Mouse (Mus musculus) fat pad, adult 2 months (tissue): ENCODE measurements around the gene BC067074.
"Not testable (repeated sequence)": the region's sequence is repeated elsewhere in the genome, so short reads cannot be mapped to it uniquely, and the experiment has no call there.

Experiments used
- DNase-seq: peaks from one replicate; pipeline ENCODE4 v3.0.0-alpha.2; 2011; ENCODE audit warnings: low read depth, low spot score; ENCODE audit errors: extremely low read depth

BC067074 gene

DNA sequence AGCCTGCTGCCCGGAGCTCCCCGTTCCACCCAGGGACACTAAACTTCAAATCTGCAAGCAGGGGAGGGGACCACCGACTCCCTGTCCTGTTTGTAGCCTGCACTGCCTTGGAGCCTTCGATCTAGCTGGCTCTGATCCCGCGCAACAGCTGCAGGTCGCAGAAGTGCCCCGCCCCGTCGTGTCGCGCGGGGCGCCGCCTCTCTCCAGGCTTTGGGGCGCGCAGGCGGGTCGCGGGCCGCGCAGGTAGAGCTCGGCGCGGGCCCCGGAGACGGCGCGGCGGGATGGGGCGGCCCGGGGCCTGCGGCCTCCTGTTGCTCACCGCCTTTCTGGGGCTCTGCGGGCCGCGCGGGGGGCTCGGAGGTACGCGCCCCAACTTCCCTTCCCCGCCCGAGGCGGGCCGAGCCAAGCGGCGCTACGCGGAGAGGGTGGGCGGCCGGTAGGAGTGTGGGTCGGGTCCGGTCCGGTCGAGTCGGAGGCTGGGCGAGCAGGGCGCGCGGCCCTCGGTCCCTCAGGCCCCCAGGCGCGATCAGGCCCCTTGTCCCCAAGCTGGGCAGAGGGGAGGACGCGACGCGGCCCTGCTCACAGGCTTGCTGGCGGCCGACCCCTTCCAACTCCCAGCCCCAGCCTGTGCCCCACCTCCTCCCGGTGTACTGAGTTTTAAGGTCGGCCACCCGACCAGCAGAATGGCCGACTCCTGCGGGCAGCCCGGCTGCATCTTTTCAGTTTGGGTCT, at the start of gene BC067074:
Gene BC067074 (plus strand): TSS at position 185 of the 732 bp plus-strand sequence.
- no peak for DNase-seq

DNA sequence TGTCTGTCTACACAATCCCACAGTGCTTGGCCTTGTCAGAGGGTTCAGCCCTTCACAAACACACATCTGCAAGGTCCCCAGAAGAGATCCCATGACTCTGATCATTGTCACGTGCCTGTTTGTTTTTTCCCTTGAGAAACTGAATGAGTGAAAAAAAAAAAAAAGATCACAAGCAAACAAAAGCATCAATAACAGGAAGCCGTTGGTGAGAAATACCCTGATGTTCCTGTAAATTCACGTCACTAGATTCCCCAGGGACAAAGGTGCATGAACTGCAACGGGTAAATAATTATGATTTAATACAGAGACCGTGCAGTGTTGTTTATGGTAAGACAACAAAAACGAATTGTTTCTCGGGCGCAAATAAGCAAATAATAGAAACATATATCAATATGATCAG, 47.9 kb upstream of the BC067074 start:
- no peak for DNase-seq

DNA sequence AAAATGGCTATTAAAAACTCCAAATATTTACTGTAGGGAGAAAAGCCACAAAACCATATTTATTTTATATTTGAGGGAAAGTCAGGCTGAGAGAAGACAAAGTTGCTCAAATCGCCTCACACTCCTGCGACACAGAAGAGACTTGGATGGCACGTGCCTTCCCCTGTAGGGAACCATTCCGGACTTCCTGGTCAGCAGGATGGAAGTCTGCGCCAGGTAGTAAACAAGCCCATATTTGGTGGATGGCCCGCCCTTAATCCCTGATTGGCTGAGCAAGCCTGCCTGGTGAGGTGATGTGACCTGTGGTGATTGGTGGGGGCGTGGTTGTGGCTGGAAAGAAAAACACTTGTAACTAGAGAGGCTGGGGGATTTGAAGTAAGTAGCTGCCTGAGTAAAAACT, 40.4 kb upstream of the BC067074 start:
- DNase-seq: not testable (repeated sequence)

DNA sequence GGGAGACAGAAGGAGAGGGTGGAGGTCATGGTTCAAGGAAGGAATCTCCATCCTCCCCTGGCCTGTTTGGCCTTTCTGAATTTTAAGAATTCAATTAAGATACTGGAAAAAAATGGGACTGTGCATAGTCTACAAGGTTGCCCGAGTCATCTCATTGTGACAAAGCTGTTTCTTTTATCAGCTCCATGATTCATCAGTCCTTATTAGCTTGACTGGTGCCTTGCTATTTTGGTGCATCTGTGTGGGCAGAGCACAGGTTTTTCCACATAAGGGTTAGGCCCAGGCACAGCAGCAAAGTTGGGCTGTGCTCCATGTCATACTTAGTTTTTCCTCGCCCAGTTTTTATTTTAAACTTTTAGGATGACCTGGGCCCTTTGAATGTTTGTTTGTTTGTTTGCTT, 36.2 kb upstream of the BC067074 start:
- DNase-seq: no peak

DNA sequence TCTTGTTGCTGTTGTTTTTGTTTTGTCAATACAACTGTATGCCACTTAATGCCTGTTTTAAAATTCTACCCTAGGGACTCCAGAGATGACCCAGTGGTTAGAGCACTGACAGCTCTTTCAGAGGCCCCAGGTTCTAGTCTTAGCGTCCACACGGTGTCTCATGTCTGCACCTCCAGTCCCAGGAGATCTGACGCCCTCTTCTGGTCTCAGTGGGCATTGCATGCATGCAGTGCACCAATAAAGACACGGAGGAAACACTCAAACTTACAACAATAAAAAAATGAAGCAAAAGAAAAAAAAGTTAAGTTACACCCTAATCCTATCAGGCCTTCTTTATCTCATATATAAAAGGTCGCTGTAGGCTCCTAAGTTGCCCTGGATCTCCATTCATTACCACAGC, 35.8 kb upstream of the BC067074 start:
- no peak for DNase-seq

DNA sequence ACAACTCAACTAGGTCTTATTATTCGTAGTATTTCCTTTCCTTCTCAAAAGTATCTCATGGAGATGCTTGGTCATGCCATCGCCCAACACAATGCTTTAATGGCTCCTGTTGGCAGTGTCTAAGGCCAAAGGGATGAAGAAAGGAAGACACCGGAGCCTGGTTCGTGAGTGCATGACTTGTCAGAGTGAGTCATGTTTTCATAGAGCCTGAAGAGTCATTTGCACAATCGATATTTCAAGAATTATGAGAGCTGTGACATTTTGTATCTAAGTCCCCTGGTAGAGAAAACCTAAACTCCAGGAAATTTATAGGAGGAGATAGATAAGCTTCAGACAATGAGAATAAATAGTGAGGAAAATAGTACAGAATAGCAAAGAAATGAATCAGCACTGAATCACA, 33.7 kb upstream of the BC067074 start:
- DNase-seq: no peak

DNA sequence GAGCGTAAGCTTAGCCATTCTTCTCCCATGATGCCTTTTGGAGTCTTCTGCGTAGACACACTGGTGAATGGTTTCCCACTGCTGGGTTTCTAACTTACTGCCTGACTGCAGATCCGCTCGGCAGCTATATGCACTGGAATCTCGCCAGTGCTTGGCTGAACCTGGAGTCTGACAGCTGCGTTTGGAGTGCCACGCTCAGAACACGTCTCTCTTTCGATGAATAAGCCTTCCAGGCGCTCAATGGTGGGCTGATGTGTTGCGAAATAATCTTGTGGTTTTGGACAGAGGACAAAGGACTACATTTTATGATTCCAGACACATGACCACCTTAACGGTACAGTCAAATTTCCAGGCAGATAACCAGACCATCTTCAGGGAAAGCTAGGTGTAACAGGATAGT, 30.1 kb upstream of the BC067074 start:
- no peak for DNase-seq

DNA sequence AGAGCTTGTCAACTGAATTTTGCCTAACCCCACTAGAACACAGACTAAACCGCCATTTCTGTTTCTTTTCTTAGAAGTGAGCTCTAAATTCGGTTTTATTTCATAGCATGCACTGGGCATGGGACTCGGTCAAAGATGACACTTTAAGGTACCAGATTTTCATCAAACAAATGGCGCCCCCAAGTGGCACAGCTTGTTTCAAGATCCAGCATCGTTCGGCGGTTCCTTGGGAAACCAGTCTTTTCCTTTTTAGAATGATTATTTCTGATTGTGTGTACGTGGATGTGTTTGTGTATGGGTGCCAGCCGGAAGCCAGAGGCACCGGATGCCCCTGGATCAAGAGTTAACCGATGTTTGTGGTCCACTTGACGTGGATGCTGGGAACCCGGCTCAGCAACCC, 27.7 kb upstream of the BC067074 start:
- DNase-seq: no peak

DNA sequence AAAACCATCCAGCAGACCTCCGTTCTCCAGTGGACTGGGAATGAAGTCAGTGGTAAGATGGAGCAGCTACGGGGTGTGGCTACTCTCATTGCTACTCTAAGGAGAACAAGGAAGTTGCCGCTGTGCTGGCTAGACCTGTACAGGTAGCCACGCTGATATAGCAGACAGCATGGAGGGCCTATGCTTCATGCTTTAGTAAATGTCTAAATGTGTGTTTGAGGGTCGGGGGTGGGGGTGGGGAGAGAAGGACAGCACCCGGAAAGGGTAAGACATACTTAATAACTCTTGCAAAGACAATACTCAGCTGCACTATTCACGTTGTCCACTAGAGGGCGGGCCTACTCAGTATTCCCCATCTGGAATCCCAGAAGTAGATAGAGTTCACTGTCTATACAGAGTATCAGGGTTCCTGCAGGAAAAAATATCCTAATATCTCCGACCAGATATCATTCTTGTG, 26.4 kb upstream of the BC067074 start:
- no peak for DNase-seq

DNA sequence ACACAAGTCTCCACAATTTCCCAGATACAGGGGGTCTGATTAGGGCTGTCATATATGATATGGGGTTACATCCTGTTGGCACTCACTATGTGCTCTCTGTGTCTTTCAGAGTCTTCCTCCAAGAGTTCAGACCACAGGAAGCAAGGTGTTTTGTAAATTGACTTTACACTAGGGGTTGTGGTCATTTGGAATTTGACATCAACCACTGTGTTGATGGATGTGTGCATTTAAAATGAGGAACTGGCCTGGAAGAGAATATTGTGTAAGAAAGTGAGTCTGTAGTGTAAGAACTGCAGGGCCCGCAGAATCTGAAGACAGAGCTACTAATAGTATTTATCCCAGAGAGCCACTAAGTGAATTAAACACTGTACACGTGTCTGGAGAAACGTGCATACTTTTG, 25.8 kb upstream of the BC067074 start:
- DNase-seq: no peak

DNA sequence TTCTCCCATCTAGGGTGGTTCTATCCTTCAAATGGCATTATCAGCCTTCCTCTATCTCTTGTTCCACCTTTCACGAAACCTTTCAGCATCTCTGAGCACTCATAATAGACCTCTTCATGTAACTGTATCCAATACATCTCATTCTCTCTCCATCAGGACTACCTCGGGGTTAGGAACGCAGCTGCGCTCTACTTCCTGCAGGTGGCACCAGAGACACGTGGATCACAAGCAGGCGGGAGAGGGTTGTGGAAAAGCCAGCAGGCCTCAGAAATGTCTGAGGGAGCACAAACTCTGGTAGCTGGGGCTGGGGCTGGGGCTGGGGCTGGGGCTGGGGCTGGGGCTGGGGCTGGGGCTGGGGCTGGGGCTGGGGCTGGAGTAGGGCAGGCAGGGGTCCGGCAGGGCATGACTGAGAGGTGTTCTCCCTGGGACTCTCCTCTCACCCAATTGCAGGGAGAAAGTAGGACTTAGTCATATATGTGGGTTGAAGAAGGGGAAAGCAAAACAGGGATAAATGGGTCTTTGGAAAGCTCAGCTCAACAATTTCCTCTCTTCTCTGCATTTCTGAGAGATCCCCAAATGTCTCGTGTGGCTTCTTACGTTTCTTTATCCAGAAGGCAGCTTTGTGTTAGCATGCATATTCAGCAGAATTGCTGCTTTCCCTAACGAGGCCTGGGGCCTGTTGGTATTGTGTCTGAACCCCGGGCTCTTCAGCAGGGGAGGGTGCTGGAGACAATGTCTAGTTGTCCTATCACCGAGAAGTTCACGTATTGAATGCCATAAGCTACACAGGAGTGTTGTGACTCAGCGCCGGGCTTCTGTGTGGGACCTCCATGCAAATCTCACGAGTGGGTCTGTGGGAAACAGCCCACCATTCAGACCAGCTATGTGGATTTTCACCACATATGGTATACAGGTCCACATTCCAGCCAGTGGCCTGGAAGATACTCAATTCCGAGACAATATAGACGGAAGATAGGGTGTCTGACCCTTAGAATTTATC, 22.9 kb upstream of the BC067074 start:
- DNase-seq: no peak

DNA sequence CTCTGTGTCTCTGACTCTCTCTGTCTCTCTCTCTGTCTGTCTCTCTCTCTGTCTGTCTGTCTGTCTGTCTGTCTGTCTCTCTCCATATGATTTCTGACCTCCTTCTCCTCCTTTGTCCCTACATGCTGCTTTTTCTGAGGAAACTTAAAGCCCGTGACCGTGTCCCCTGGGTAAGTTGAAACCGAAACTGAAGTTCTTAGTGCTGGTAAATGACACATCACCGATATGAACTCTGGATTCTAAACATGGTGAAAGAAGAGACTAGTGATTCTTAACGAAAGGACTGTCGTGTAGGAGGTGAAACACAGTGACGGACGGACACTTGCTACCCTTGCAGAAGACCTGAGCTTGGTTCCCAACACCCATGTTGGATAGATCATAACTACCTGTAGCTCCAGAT, 21.8 kb upstream of the BC067074 start:
- no peak for DNase-seq

DNA sequence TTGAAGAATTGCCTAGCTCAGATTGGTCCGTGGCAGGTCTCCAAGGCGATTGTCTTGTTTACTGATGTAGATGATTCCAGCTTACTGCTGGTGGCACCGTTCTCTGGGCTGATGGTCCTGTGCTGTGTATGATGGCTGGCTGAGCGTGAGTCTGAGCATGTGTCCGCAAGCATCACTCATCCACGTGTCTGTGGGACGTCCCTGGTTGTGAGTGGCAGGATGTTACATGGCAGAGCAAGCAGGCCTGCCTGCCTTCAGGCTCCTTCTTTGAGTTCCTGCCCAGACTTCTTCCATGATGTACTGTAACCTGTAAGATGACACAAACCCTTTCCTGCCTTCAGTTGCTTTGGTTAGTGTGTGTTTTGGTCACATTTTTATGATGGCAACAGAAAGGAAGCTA, 5.8 kb upstream of the BC067074 start:
- DNase-seq: no peak

DNA sequence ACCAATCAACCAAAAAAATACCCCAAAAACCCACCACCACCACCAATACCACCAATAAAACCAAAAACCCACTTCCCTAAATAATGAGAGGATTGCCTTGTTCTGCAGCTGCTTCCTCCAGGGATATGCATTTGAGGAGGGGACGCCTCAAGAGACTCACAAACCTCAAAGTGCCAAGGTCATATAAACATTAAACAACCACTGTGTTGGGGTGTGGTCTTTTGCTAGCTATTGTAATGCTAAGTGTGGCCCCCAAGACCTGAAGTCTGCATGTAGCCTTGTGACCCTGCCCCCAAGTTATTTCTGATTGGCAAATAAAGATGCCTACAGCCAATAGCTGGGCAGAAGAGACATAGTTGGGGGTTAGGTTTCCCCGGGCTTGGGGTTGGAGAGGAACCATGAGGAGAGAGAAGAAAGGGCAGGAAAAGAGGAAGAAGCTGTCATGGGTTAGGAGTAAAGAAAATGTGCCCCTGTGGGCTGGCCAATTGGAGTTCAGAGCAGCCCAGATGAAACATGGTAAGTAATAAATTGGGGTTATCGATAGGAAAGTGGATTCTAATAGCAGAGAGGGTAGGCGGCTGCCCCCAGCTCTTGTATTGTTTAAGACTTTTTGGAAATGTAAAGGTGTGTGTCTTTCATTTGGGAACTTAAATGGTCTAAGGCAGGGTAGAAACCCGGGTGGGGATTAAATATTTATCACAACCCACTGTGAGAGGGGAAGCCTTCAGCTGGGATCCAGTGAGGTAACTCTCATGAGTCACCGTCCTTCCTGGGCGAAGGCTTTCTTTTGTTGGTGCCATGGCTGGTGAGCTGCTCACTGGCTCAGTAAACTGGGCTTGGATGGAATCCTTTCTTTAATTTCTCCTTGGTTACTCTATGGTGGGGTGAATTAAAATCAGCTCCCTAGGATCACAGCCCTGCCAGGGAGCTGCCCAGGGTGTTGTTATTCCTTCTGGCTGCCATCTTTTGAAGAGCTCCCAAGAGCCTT, 4.5 kb upstream of the BC067074 start:
- DNase-seq: no peak

DNA sequence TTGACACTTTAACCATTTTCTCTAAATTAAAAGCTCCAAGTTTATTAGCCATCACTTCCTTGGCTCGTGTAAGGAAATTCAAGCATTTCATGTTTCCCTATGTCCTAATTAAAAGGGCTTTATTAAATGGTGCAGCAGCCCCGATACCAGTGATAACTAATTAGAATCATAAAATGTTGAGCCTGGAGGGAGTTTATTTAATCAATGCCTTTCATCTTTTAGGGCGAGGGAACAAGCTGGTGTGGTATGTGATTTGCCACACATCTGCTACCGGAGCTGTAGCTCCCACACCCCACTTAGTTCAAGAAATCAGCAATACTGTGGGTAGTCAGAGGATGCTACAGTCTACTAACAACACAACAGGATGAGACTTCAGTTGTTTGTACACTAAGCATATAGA, 3.2 kb upstream of the BC067074 start:
- no peak for DNase-seq

DNA sequence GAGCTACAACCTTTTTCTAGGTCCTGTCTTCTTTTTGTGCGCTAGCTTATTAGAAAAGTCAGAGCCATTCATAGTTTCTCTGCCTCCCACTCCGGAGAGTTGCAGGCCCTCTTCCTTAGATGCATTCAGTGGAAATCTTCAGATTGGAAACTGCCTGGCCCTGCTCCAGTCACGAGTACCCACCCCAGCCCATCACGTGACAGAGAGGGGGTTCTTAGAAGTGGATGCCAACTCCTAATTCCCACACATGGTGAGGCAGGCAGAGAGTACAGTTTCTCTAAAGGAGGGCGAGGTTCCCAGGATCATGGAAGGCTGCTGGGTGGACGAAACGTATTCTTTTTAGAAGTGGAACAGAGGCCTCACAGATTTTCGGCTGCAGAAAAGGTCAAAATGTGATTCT, 958 bp upstream of the BC067074 start:
- no peak for DNase-seq

DNA sequence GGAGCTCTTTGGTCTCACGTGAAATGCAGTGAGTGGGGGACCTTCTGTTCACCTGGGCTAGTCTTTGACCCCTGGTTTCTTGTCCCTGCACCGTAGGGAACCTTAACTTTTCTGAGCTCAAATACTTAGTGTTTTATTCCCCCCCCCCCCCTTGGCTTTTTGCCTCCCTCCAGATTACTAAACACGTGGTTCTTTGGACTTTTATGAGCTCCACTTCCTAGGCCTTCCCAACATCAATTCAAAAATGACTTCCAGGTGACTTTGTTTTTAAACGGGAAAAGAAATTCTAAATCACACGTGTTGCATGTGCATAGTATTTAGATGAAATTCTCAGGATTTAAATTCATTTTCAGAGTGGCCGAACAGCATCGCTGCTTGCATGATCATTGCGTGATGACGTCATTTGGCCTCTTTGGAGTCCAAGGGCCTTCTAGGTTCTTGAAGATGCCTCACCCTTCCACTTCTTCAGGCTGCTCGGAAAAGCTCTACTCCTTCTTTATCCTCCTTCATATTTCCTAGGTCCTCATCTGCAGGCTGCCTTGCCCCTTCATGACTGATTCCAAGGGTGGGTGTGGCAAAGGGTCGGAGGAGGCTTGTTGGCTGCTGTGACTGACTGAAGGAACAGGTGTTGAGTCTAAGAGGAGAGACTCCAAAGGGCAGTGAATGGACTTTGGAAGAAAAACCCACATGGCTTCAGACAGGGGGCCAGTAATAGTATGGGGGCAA, 911 bp downstream of the BC067074 start:
- DNase-seq: no peak

DNA sequence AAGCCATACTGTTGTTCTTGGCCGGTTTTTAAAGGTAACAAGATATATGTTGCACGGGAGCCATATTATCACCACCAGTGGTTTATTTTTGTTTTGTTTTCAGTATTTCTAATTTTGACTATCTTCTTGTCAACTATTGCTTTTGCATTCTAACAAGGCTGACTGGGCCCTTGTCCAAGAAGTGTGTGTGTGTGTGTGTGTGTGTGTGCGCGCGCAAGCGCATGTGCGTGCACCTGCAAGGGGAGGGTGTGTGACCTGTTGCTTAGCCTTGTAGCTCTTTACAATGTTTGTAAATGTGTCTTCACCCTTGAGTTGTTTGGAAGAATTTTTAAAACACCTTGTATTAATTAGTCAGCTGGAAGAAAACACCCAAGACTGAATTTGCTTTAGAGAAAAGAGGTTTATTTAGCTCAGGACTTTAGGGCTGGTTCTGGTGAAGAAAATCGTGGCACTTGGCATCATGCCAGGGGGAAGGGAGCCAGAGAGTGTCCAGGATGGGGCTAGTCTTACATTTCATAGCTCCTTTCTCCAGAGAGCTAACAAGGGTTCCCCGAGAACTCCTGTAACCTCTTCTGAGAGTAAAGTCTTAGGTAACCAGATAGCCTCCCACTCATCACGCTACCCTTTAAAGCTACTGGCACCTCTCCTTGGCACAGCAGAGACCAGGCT, 3.0 kb downstream of the BC067074 start:
- peak; percentile 5 for DNase-seq

DNA sequence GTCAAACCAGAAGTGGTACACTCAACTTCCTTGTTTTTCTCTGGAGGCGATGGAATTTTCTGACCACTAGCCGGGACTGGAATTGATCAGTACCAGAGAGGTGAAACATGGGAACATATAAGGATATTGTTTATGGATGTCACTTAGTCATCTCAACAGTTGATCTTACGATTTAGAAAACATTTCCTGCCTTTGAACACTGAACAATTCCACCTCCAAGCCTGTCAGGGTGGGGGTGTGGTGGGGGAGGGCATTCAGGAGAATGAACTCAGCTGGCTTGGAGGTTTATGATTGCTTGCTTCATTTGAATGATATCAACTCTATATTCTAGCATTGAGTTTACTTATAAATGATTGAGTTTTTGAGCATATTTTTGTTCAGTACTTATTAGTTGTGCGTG, 13.6 kb downstream of the BC067074 start:
- no peak for DNase-seq

DNA sequence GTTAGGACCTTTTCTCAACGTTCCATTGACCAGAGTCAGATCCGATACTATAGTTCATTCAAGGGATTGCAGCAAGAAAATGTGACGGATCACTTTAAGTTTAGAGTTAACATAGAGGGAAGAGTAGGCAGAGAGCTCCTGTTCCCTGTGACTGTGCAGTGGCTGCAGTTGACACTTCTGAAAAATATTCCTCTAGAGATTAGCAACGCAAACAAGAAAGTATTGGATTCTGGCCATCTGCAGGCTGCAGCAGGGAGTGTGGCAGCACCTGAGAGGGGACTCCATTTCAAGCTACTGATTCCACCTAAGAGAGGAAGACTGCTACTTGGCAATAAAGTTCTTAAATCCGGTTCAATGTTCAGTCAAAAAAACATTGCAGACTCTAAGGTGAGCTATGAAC, 26.6 kb downstream of the BC067074 start:
- DNase-seq: no peak
